Mouse (Mus musculus) inflammation-experienced regulatory T-cells, adult 16 weeks (primary cell): ENCODE measurements around the gene Lama1. TPM values are rescaled to one million over a fixed set of nuclear protein-coding genes. Genes with fewer than 3 reads are reported as not detected.

Experiments
- polyA plus RNA-seq: library from polyadenylated mRNA; unstranded; fragments of 100-300 nt; shearing (Covaris generic); gene quantifications from one replicate; pipeline ENCODE4 v1.2.1, GENCODE M21; 2017

Lama1 gene
- polyA plus RNA-seq, result not detected

DNA sequence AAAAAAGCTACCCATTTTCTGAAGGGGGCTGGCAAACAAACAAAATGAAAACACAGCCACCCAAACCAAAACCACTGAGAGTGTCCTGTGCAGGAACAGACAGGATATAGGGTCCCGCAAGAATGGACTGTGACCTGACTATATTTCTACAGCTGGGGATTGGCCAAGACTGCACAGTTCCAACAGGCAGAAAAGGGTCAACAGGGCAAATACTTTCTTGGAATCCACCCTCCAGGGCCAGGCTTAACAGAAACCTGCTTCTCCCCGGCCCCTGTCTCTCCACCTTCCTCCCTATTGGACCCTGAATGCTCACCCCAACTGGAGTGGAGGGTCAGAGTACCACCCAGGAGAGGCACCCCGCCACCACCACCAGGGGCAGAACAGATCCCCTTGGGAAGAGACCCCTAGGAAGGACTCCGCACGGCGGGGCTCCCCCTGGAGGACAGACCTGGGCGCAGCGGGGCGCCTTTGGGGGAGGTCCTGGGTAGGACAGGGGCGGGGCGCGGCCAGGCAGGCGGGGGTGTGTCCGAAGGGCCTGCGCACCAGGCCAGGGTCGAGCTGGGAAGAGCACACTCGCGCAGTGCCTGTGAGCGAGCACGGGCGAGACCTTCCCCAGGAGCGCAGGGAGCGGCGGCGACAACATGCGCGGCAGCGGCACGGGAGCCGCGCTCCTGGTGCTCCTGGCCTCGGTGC lies at the start of gene Lama1:
Gene Lama1 (plus strand): TSS at position 566 of the 693 bp plus-strand sequence.

Other genes with a start within 250 kb of the Lama1 start
- gene Lrrc30, start 64.5 kb upstream of the Lama1 start, polyA plus RNA-seq, result not detected